Mouse (Mus musculus) B cell, adult (primary cell): ENCODE results near the gene Mup10. TPM values are rescaled to one million over a fixed set of nuclear protein-coding genes. Genes with fewer than 3 reads are reported as not detected.

ENCODE experiments used
- total RNA-seq: library from RNA; stranded (reverse); gene quantifications from 4 replicates; pipeline ENCODE4 v1.2.4, GENCODE M21; 2023; ENCODE audit not compliant: inconsistent age

The Mup10 gene
- total RNA-seq: not detected in 4 replicates

DNA sequence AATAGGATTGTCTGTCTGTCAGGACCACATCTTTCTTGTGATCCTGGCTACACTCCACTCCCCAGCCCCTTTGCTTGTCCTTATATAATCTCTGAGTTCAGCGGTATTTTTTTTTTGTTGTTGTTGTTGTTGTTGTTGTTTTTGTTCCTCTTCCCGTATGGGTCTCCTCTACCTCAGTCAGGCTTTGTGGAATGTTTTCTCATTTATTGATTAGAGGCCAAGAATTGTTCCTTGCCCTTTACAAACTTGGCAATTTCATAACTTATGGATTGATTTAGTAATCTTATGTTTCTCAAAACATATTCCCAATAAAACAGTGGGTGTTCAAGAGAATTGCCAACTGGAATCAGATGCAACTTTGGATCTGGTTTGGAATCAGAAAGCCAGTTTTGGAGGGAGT, at the start of gene Mup10:
Mup10 (minus strand) TSS at position 101 of the 400 bp plus-strand sequence.

Other genes with a start within 250 kb of the Mup10 start
- not detected in 4 replicates for gene Mup9, start 160.2 kb downstream of the Mup10 start, total RNA-seq
- not detected in 4 replicates for gene Mup1, start 80.2 kb downstream of the Mup10 start, total RNA-seq
- gene Mup11, start 80.2 kb upstream of the Mup10 start, total RNA-seq: not detected in 4 replicates
- not detected in 4 replicates for gene Mup12, start 159.1 kb upstream of the Mup10 start, total RNA-seq
- gene Mup22, start 239.3 kb upstream of the Mup10 start, total RNA-seq: not detected in 4 replicates